Mouse (Mus musculus): ENCODE data around the gene Dppa3. TPM values are rescaled to one million over a fixed set of nuclear protein-coding genes. Genes with fewer than 3 reads are reported as not detected.

The Dppa3 gene
- not detected in 2 replicates for total RNA-seq (2014; fragmentation: Nextera tagmentation)
- total RNA-seq (2017), result not detected in 2 replicates
- not detected in 2 replicates for polyA plus RNA-seq (2012)

DNA sequence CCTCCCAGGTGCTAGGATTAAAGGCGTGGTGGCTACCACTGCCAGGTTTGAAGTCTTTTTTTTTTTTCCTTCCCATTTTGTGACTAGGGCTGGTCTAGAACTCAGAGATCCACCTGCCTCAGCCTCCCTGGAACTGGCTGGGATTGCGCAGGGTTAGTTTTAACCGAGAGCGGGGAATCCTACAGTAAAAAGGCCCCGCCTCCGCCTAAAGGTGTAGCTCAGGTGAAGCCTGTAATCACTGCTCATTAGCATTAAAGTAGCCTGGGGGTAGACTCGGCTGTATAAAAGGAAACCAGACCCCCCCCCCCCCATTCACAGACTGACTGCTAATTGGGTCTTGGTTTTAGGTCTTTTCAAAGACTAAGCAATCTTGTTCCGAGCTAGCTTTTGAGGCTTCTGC lies at the start of gene Dppa3:
Dppa3 (plus strand) TSS at position 301 of the 400 bp plus-strand sequence.
- DNase-seq (ENCODE audit: low spot score) (no peak), ATAC-seq (ENCODE audit: extremely low read depth, insufficient number of reproducible peaks, low FRiP score, poor library complexity, severe bottlenecking) (no peak)
- Histone ChIP-seq H3K9me3 (replicated peaks) (no peaks in the 10 kb centered on the region), H3K36me3 (replicated peaks) (no peaks in the 10 kb centered on the region), H3K4me3 (ENCODE audit: low read depth, low read length) (no peak within 1 kb of the TSS), H3K27me3 (ENCODE audit: insufficient read depth, low read length) (no peaks in the 10 kb centered on the region; the same call in 1 of the 2 replicates), H3K4me1 (ENCODE audit: insufficient read depth, low read depth, low read length) (no peaks in the 10 kb centered on the region)
- TF ChIP-seq TAL1 (conservative IDR thresholded peaks at IDR 0.05; ENCODE audit: low read depth, low read length), result no peak
- no peak for TF ChIP-seq CTCF (IDR thresholded peaks at IDR 0.05; ENCODE audit: low read depth, low read length)
- TF ChIP-seq GATA1 (IDR thresholded peaks at IDR 0.05; ENCODE audit: borderline replicate concordance, low read length), result no peak
- TF ChIP-seq POLR2AphosphoS5 (IDR thresholded peaks at IDR 0.05; ENCODE audit: insufficient replicate concordance, low read depth, low read length), result no peak
- no peak for TF ChIP-seq GATA2 (IDR thresholded peaks at IDR 0.05; ENCODE audit: borderline replicate concordance, low read depth, low read length)

DNA sequence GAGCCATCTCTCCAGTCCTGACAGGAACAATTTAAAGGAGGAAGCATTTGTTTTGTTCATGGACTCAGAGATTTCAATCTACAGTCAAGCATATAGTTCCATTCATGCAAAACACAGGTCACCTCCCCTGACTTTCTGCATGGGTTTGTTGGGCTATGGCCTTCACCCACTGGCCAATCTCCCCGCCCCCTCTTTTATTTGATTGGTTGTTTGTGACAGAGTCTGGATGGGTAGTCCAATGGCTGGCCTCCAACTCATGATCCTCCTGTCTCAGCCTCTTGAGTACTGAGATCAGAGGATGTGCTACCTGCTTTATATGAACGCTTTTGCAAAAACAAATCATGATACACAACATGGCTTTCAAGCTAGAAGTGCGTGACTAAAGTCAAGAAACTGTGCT lies 49.2 kb upstream of the Dppa3 start:
- no peak overlapping the region for H3K4me3 ChIP-seq (ENCODE audit: low read depth, low read length)
- H3K27me3 ChIP-seq (ENCODE audit: insufficient read depth, low read length), result peaks cover 4% of the 10 kb centered on the region; the same call in 1 of the 2 replicates
- no peak for TF ChIP-seq GATA2 (IDR thresholded peaks at IDR 0.05; ENCODE audit: borderline replicate concordance, low read depth, low read length)
- TF ChIP-seq POLR2AphosphoS5 (IDR thresholded peaks at IDR 0.05; ENCODE audit: insufficient replicate concordance, low read depth, low read length), result no peak
- TF ChIP-seq GATA1 (IDR thresholded peaks at IDR 0.05; ENCODE audit: borderline replicate concordance, low read length), result no peak
- no peak for TF ChIP-seq CTCF (IDR thresholded peaks at IDR 0.05; ENCODE audit: low read depth, low read length)
- TF ChIP-seq TAL1 (conservative IDR thresholded peaks at IDR 0.05; ENCODE audit: low read depth, low read length), result no peak
- no peaks in the 10 kb centered on the region for H3K9me3 ChIP-seq (replicated peaks)
- DNase-seq (ENCODE audit: low spot score) (no peak), ATAC-seq (ENCODE audit: extremely low read depth, insufficient number of reproducible peaks, low FRiP score, poor library complexity, severe bottlenecking) (no peak)
- H3K36me3 ChIP-seq (replicated peaks), result peaks cover 16% of the 10 kb centered on the region
- peaks cover 2% of the 10 kb centered on the region for H3K4me1 ChIP-seq (ENCODE audit: insufficient read depth, low read depth, low read length)

DNA sequence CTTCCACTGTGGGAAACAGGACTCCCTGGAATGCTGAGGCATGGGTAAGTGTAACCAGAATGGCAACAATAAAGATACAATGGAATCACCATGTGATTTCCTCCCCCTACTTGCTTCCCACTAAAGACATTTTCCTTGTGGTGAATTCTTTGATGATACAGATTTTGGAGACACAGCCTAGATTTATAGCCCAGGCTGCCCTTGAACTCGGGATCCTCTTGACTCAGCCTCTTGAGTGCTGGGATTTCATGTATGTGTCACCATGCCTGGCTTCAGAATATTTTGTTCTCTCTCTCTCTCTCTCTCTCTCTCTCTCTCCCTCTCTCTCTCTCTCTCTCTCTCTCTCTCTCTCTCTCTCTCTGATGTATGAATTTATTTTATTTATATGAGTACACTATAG lies 47.1 kb upstream of the Dppa3 start:
- ATAC-seq (ENCODE audit: extremely low read depth, insufficient number of reproducible peaks, low FRiP score, poor library complexity, severe bottlenecking) (no peak), DNase-seq (ENCODE audit: low spot score) (no peak)
- TF ChIP-seq TAL1 (conservative IDR thresholded peaks at IDR 0.05; ENCODE audit: low read depth, low read length), result no peak
- TF ChIP-seq GATA1 (IDR thresholded peaks at IDR 0.05; ENCODE audit: borderline replicate concordance, low read length), result no peak
- no peak for TF ChIP-seq CTCF (IDR thresholded peaks at IDR 0.05; ENCODE audit: low read depth, low read length)
- no peak for TF ChIP-seq GATA2 (IDR thresholded peaks at IDR 0.05; ENCODE audit: borderline replicate concordance, low read depth, low read length)
- TF ChIP-seq POLR2AphosphoS5 (IDR thresholded peaks at IDR 0.05; ENCODE audit: insufficient replicate concordance, low read depth, low read length), result no peak
- Histone ChIP-seq H3K4me1 (ENCODE audit: insufficient read depth, low read depth, low read length) (peaks cover 2% of the 10 kb centered on the region), H3K36me3 (replicated peaks) (peaks cover 24% of the 10 kb centered on the region), H3K9me3 (replicated peaks) (no peaks in the 10 kb centered on the region), H3K4me3 (ENCODE audit: low read depth, low read length) (no peak overlapping the region), H3K27me3 (ENCODE audit: insufficient read depth, low read length) (peaks cover 4% of the 10 kb centered on the region; the same call in 1 of the 2 replicates)

DNA sequence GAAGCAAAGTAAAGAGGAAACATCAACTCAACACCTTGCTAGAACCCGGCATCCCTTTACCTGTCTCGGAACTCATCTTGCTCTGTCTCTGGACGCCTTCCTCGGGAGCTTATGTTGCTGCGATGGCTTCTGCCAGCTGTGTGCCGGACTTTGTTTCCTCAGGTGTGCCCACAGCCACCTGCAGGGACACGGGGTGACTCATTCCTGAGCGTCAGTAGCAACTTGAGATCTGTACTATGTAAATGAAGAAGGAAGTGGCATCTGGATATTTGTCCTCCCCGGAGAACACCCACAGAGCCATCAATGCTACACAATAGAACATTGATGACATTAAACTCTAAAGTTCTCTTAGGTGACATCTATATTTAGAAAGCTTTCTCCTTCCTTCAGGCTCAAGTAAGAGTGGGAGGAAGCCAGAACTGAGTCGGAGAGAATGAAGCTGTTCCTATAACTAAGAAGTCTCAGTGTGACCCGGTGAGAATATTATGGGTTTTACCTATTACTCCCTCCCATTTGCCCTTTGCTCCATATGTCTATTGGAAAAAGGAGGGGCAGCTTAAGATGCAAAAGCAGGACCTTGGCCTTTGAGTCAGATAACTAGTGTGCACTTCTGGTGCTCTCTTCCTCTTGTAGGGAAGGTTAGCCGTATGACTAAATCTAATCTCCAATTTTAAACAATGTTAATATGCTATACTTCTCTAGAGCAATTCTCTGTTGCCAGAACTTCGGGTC lies 35.0 kb upstream of the Dppa3 start:
- TF ChIP-seq TAL1 (conservative IDR thresholded peaks at IDR 0.05; ENCODE audit: low read depth, low read length) (no peak), POLR2AphosphoS5 (IDR thresholded peaks at IDR 0.05; ENCODE audit: insufficient replicate concordance, low read depth, low read length) (no peak), GATA1 (IDR thresholded peaks at IDR 0.05; ENCODE audit: borderline replicate concordance, low read length) (no peak), CTCF (IDR thresholded peaks at IDR 0.05; ENCODE audit: low read depth, low read length) (no peak), GATA2 (IDR thresholded peaks at IDR 0.05; ENCODE audit: borderline replicate concordance, low read depth, low read length) (no peak)
- no peaks in the 10 kb centered on the region for H3K9me3 ChIP-seq (replicated peaks)
- no peak for DNase-seq (ENCODE audit: low spot score)
- H3K4me3 ChIP-seq (ENCODE audit: low read depth, low read length), result no peak overlapping the region
- ATAC-seq (ENCODE audit: extremely low read depth, insufficient number of reproducible peaks, low FRiP score, poor library complexity, severe bottlenecking), result no peak
- H3K27me3 ChIP-seq (ENCODE audit: insufficient read depth, low read length), result no peaks in the 10 kb centered on the region
- peaks cover 32% of the 10 kb centered on the region for H3K36me3 ChIP-seq (replicated peaks)
- H3K4me1 ChIP-seq (ENCODE audit: insufficient read depth, low read depth, low read length), result no peaks in the 10 kb centered on the region

DNA sequence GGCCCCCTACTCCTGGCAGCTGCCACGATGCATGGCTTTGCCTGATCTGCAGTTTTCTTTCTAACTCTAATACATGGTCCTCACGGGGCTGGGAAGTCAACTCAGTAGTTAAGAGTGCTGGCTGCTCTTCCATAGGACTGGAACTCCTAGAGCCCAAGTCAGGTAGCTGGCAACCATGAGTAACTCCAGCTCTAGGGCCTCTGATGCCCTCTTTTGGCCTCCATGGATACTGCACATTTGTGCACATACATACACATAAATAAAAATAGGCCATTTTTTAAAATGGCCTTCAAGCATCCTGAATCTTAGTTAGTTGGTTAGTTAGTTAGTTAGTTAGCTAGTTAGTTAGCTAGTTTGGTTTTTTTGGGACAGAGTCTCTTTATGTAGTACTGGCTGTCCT lies 33.3 kb upstream of the Dppa3 start:
- Histone ChIP-seq H3K36me3 (replicated peaks) (peaks cover 38% of the 10 kb centered on the region), H3K4me3 (ENCODE audit: low read depth, low read length) (no peak overlapping the region), H3K27me3 (ENCODE audit: insufficient read depth, low read length) (no peaks in the 10 kb centered on the region), H3K4me1 (ENCODE audit: insufficient read depth, low read depth, low read length) (no peaks in the 10 kb centered on the region), H3K9me3 (replicated peaks) (no peaks in the 10 kb centered on the region)
- DNase-seq (ENCODE audit: low spot score) (no peak), ATAC-seq (ENCODE audit: extremely low read depth, insufficient number of reproducible peaks, low FRiP score, poor library complexity, severe bottlenecking) (no peak)
- TF ChIP-seq TAL1 (conservative IDR thresholded peaks at IDR 0.05; ENCODE audit: low read depth, low read length) (no peak), GATA1 (IDR thresholded peaks at IDR 0.05; ENCODE audit: borderline replicate concordance, low read length) (no peak), CTCF (IDR thresholded peaks at IDR 0.05; ENCODE audit: low read depth, low read length) (no peak)

DNA sequence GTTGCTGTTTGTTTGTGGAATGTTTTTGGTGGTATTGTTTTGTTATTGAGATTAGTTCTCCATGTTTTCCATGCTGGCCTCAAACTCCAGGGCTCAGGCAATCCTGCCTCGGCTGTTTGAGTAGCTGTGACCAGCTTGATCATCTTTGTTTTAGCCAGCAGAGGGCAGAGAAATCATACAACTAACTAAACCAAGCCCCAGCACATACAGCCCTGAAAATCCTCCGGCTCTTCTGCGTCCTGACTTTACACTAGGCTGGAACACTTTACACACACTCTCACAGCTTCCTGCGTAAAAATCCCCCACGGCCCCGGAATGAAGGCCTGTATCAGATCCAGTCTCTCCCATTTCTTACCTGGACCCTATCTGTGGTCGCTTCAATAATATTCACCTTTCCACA lies 30.6 kb upstream of the Dppa3 start:
- Histone ChIP-seq H3K36me3 (replicated peaks) (peaks cover 48% of the 10 kb centered on the region), H3K9me3 (replicated peaks) (no peaks in the 10 kb centered on the region), H3K4me3 (ENCODE audit: low read depth, low read length) (no peak overlapping the region), H3K4me1 (ENCODE audit: insufficient read depth, low read depth, low read length) (peaks cover 5% of the 10 kb centered on the region; the same call in 1 of the 2 replicates), H3K27me3 (ENCODE audit: insufficient read depth, low read length) (no peaks in the 10 kb centered on the region)
- ATAC-seq (ENCODE audit: extremely low read depth, insufficient number of reproducible peaks, low FRiP score, poor library complexity, severe bottlenecking) (no peak), DNase-seq (ENCODE audit: low spot score) (no peak)
- no peak for TF ChIP-seq GATA1 (IDR thresholded peaks at IDR 0.05; ENCODE audit: borderline replicate concordance, low read length)
- no peak for TF ChIP-seq POLR2AphosphoS5 (IDR thresholded peaks at IDR 0.05; ENCODE audit: insufficient replicate concordance, low read depth, low read length)
- no peak for TF ChIP-seq GATA2 (IDR thresholded peaks at IDR 0.05; ENCODE audit: borderline replicate concordance, low read depth, low read length)
- TF ChIP-seq CTCF (IDR thresholded peaks at IDR 0.05; ENCODE audit: low read depth, low read length), result no peak
- TF ChIP-seq TAL1 (conservative IDR thresholded peaks at IDR 0.05; ENCODE audit: low read depth, low read length), result no peak
